Mouse (Mus musculus): ENCODE results near the gene Alk. TPM values are rescaled to one million over a fixed set of nuclear protein-coding genes. Genes with fewer than 3 reads are reported as not detected.
A peak's percentile ranks its signal among the peaks of the same experiment; 100 is the strongest.

The Alk gene
- polyA plus RNA-seq (2011; ENCODE audit: insufficient read length, low read depth, missing spikeins), result 0.18 and 0.25 TPM in 2 replicates

DNA sequence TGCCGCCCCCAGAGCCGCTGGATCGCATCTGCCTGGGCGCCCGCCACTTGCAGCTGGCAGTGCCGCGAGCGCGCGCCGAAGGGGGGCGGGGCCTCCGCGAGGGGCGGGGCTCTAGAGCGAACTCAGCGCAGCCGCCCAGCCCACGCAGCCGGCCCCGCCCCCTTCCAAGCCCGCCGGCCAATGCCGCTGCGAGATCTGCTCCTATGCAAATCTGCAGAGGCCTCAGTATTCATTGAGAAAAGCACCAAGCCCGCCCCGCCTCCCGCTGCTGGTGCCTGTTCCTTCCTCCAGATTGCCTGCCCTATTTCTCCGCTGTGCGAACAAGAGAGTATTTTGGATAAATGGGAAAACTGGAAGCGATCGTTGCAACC, at the start of gene Alk:
Gene Alk (minus strand): TSS at position 18 of the 371 bp plus-strand sequence.
- Histone ChIP-seq H3K27ac (ENCODE audit: insufficient read depth, low read length) (no peak within 1 kb of the TSS), H3K4me1 (ENCODE audit: control insufficient read depth, insufficient read depth, low read length) (no peaks in the 10 kb centered on the region), H3K4me3 (ENCODE audit: insufficient read depth, low read length) (peak within 1 kb of the TSS; percentile 13)
- no peak for TF ChIP-seq CTCF (IDR thresholded peaks at IDR 0.05; ENCODE audit: borderline replicate concordance, insufficient read depth, low read length)
- TF ChIP-seq POLR2A (IDR thresholded peaks at IDR 0.05; ENCODE audit: low read depth, low read length), result no peak

DNA sequence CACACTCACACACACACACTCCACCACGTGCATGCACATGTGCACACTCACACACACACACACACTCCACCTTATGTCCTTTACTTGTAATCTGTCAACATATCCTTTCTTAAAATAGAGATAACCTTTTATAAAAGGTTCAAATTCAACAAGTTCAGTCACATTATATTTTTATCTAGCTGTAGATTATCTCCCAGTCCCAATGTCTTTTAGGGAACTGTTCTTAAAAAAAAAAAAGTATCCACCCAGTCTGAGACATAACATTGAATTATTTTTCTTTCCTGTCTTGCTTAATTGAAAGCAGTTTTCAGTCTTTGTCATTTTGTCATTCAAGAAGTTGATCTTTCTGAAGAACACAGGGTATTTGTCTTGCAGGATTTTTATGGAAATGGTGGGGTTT, 48.4 kb upstream of the Alk start:
- no peak for TF ChIP-seq CTCF (IDR thresholded peaks at IDR 0.05; ENCODE audit: borderline replicate concordance, insufficient read depth, low read length)
- no peak for TF ChIP-seq POLR2A (IDR thresholded peaks at IDR 0.05; ENCODE audit: low read depth, low read length)
- peaks cover 5% of the 10 kb centered on the region for H3K4me1 ChIP-seq (ENCODE audit: control insufficient read depth, insufficient read depth, low read length)
- no peak overlapping the region for H3K4me3 ChIP-seq (ENCODE audit: insufficient read depth, low read length)
- H3K27ac ChIP-seq (ENCODE audit: insufficient read depth, low read length), result no peak overlapping the region

DNA sequence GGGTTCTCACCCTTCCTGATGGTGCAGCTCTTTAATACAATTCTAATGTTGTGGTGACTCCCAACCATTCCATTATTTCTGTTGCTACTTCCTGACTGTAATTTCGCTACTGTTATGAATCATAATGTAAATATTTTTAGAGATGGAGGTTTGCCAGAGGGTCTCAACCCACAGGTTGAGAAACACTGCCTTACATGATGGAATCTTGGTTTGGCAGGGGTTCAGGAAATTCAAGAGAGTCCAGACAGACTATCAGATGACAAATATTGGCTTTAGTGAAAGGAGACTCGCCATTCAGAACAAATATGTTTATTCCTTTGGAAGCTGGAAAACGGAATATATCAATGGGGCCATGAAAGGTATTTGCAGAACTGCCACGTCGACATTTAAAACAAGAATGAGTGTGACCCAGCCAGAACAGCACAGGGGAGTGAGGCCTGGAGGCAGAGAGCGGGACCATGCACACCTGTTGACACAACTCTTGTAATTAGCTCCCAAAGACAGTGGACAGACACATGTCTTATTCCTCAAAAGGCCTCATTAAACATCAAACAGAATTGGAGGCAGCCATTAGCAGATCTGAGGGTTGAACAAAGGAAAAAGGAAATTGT, 44.3 kb upstream of the Alk start:
- H3K27ac ChIP-seq (ENCODE audit: insufficient read depth, low read length), result no peak overlapping the region
- TF ChIP-seq CTCF (IDR thresholded peaks at IDR 0.05; ENCODE audit: borderline replicate concordance, insufficient read depth, low read length) (no peak), POLR2A (IDR thresholded peaks at IDR 0.05; ENCODE audit: low read depth, low read length) (no peak)
- peaks cover 5% of the 10 kb centered on the region for H3K4me1 ChIP-seq (ENCODE audit: control insufficient read depth, insufficient read depth, low read length)
- no peak overlapping the region for H3K4me3 ChIP-seq (ENCODE audit: insufficient read depth, low read length)

DNA sequence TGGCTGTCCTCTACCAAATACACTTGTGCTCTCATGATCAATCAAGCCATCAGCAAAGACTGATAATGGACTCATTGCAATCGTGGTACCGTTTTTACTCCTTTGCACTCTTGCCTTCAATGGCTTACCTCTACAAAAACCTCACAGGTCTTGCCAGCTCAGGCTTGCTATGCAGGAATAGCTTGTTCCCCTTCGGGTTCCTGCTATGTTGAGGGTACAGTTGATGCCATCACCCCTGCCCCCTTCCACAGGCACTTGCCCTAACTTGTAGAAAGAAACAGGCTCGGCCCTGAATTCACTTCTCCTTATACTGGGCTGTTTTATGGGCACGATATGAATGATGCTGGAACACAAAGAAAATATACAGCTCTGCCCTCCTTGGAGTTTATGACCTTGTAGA, 41.7 kb upstream of the Alk start:
- TF ChIP-seq CTCF (IDR thresholded peaks at IDR 0.05; ENCODE audit: borderline replicate concordance, insufficient read depth, low read length) (no peak), POLR2A (IDR thresholded peaks at IDR 0.05; ENCODE audit: low read depth, low read length) (no peak)
- peaks cover 5% of the 10 kb centered on the region for H3K4me1 ChIP-seq (ENCODE audit: control insufficient read depth, insufficient read depth, low read length)
- H3K4me3 ChIP-seq (ENCODE audit: insufficient read depth, low read length), result no peak overlapping the region
- no peak overlapping the region for H3K27ac ChIP-seq (ENCODE audit: insufficient read depth, low read length)

- H3K4me1 ChIP-seq (ENCODE audit: control insufficient read depth, insufficient read depth, low read length), result no peaks in the 10 kb centered on the region
- H3K27ac ChIP-seq (ENCODE audit: insufficient read depth, low read length), result no peak overlapping the region
- H3K4me3 ChIP-seq (ENCODE audit: insufficient read depth, low read length), result no peak overlapping the region
- TF ChIP-seq CTCF (IDR thresholded peaks at IDR 0.05; ENCODE audit: borderline replicate concordance, insufficient read depth, low read length) (no peak), POLR2A (IDR thresholded peaks at IDR 0.05; ENCODE audit: low read depth, low read length) (no peak)
Observed at GRCm38 (mm10) chr17:72640095-72640494, 35.7 kb upstream of the Alk start.

DNA sequence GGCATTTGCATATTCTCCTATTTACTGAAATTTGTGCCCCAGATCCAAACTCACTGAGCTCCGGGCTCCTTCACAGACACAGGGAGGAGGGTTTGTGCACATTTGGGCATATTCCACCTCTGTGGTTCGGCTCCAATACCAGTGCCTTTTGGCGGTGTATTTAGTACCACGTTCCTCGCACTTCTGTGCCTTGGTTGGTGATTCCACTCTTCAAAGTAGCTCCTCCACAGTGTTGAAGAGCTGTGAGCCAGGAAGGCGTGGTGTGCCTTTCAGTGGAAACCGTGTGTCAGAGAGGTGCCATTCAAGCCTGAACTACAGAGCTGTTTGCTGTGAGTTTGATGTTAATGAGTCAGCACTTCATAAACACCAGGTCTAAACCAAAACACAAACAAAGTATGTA, 35.0 kb upstream of the Alk start:
- H3K27ac ChIP-seq (ENCODE audit: insufficient read depth, low read length), result no peak overlapping the region
- no peak overlapping the region for H3K4me3 ChIP-seq (ENCODE audit: insufficient read depth, low read length)
- TF ChIP-seq CTCF (IDR thresholded peaks at IDR 0.05; ENCODE audit: borderline replicate concordance, insufficient read depth, low read length) (no peak), POLR2A (IDR thresholded peaks at IDR 0.05; ENCODE audit: low read depth, low read length) (no peak)
- no peaks in the 10 kb centered on the region for H3K4me1 ChIP-seq (ENCODE audit: control insufficient read depth, insufficient read depth, low read length)

DNA sequence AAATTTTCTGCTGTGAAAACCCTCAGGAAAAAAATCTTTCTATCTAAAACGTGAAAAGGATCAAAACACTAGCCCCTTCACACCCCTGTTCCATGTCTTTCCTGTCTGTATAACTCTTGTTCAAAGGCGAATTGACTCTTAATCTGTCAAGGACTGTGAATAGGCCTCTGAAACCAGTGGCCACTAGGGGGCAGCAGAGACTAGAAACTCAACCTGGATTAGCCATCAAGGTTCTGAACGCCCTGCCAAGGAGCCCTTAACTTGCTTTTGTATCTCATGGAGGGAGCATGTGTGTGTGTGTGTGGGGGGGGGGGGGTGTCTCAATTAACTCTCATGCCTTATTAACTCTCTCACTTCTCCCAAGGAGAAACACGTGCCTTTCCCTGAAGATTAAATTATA, 1.8 kb upstream of the Alk start:
- Histone ChIP-seq H3K27ac (ENCODE audit: insufficient read depth, low read length) (no peak overlapping the region), H3K4me1 (ENCODE audit: control insufficient read depth, insufficient read depth, low read length) (no peaks in the 10 kb centered on the region), H3K4me3 (ENCODE audit: insufficient read depth, low read length) (no peak overlapping the region)
- TF ChIP-seq CTCF (IDR thresholded peaks at IDR 0.05; ENCODE audit: borderline replicate concordance, insufficient read depth, low read length), result 0 out of 2 replicates have a peak, but pooled peaks have one; percentile 16
- TF ChIP-seq POLR2A (IDR thresholded peaks at IDR 0.05; ENCODE audit: low read depth, low read length), result no peak

- no peak for TF ChIP-seq POLR2A (IDR thresholded peaks at IDR 0.05; ENCODE audit: low read depth, low read length)
- no peak for TF ChIP-seq CTCF (IDR thresholded peaks at IDR 0.05; ENCODE audit: borderline replicate concordance, insufficient read depth, low read length)
- Histone ChIP-seq H3K4me3 (ENCODE audit: insufficient read depth, low read length) (peak overlapping the region; percentile 13), H3K4me1 (ENCODE audit: control insufficient read depth, insufficient read depth, low read length) (no peaks in the 10 kb centered on the region), H3K27ac (ENCODE audit: insufficient read depth, low read length) (no peak overlapping the region)
Observed at GRCm38 (mm10) chr17:72603886-72604609, 379 bp downstream of the Alk start.

- TF ChIP-seq CTCF (IDR thresholded peaks at IDR 0.05; ENCODE audit: borderline replicate concordance, insufficient read depth, low read length), result no peak
- no peak for TF ChIP-seq POLR2A (IDR thresholded peaks at IDR 0.05; ENCODE audit: low read depth, low read length)
- Histone ChIP-seq H3K27ac (ENCODE audit: insufficient read depth, low read length) (no peak overlapping the region), H3K4me3 (ENCODE audit: insufficient read depth, low read length) (no peak overlapping the region), H3K4me1 (ENCODE audit: control insufficient read depth, insufficient read depth, low read length) (no peaks in the 10 kb centered on the region)
Observed at GRCm38 (mm10) chr17:72603118-72603885, 1.1 kb downstream of the Alk start.

DNA sequence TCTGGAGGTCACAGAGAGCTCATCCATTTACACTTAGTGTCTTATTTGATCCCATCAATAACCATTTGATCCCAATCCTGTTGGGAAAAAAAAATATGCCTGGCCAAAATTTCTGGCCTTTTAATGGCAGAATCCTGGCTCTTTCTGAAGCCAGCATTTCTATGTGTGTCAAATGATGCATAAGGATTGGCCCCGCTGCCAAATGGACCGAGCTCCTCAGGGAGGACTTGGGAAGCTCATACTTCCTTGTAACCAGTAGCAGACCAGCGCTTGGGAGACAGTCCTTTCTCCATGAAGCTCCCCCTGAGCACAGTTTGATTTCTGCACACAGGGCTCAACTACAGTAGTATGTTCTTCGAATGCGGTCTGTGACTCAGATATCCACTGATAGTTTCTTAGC, 3.6 kb downstream of the Alk start:
- Histone ChIP-seq H3K27ac (ENCODE audit: insufficient read depth, low read length) (no peak overlapping the region), H3K4me1 (ENCODE audit: control insufficient read depth, insufficient read depth, low read length) (no peaks in the 10 kb centered on the region), H3K4me3 (ENCODE audit: insufficient read depth, low read length) (no peak overlapping the region)
- TF ChIP-seq CTCF (IDR thresholded peaks at IDR 0.05; ENCODE audit: borderline replicate concordance, insufficient read depth, low read length) (no peak), POLR2A (IDR thresholded peaks at IDR 0.05; ENCODE audit: low read depth, low read length) (no peak)
